In genomic region chr1:39561920-39562319, GRCm38 (mm10) we compare ENCODE assay signal across 20 mouse cellular contexts. TPM values are rescaled to one million over a fixed set of nuclear protein-coding genes. Genes with fewer than 3 reads are reported as not detected.
DNase-seq lines count a peak whose midpoint lies in the region; ATAC-seq and TF ChIP-seq lines count a peak whose summit lies in the region.
"Had no signal": no experiment of that assay in that cellular context is flagged by ENCODE, and none has a peak within 500 bp of the region (broad histone marks: within the 10 kb centered on the region; RNA-seq: fewer than 3 reads in every experiment).

No protein-coding gene starts in this region.

- DNase-seq in lung, embryonic 14.5 days, result peak; percentile 29
- DNase-seq in lung, postnatal 36 days, result no peak
- peak; percentile 18 for DNase-seq in R1 (ENCODE audit: low read depth, low spot score)
- DNase-seq in brain, embryonic 14.5 days (ENCODE audit: low read depth), result peak; percentile 22
- DNase-seq in frontal cortex, postnatal 10 days (ENCODE audit: low spot score in 2 of 2), result no peak
- DNase-seq: adrenal gland, postnatal 36 days; cerebellum, adult 11-12 months; kidney, adult 2 months; kidney, postnatal 36 days; layer of hippocampus, adult 9-11 months; left cerebral cortex, postnatal 4 days; lung, postnatal 14 days; thymus, adult 2 months; thymus, postnatal 4 days had no signal

- peak; percentile 58 for TF ChIP-seq CTCF in intestine, postnatal 0 days (IDR thresholded peaks at IDR 0.05; ENCODE audit: low read depth)
- TF ChIP-seq CTCF in lung, embryonic 14.5 days (IDR thresholded peaks at IDR 0.05; ENCODE audit: low read depth), result peak; percentile 25; the same call in 1 of the 2 replicates
- no peak for TF ChIP-seq CTCF in brain, embryonic 14.5 days (IDR thresholded peaks at IDR 0.05; ENCODE audit: borderline replicate concordance, extremely low read depth, insufficient read depth, insufficient read length)

- WGBS in intestine, postnatal 0 days, result 31% methylated on average over 1 of the region's 1 CpGs
- 41% methylated on average over 1 of the region's 1 CpGs for WGBS in intestine, embryonic 16.5 days
- WGBS in lung, embryonic 14.5 days, result 57% methylated on average over 1 of the region's 1 CpGs

- no peak overlapping the region for H3K27ac ChIP-seq in intestine, postnatal 0 days (ENCODE audit: low read depth, low read length)
- no peak overlapping the region for H3K27ac ChIP-seq in intestine, embryonic 16.5 days (ENCODE audit: low read length)
- no peak overlapping the region for H3K27ac ChIP-seq in lung, embryonic 14.5 days (ENCODE audit: low read depth)
- H3K27ac ChIP-seq: heart, embryonic 10.5 days; limb, embryonic 15.5 days; liver, embryonic 15.5 days; neural tube, embryonic 15.5 days had no signal

- no peak for TF ChIP-seq POLR2A in brain, embryonic 14.5 days (IDR thresholded peaks at IDR 0.05; ENCODE audit: borderline replicate concordance, extremely low read depth, insufficient read depth, insufficient read length, poor library complexity, severe bottlenecking)

- ATAC-seq in intestine, postnatal 0 days, result no peak
- ATAC-seq in intestine, embryonic 16.5 days, result no peak
- no peak for ATAC-seq in lung, embryonic 14.5 days (ENCODE audit: insufficient read depth)

- H3K9ac ChIP-seq in intestine, postnatal 0 days (ENCODE audit: low read depth, low read length), result no peak overlapping the region
- H3K9ac ChIP-seq in intestine, embryonic 16.5 days (ENCODE audit: low read depth, low read length), result no peak overlapping the region
- no peak overlapping the region for H3K9ac ChIP-seq in lung, embryonic 14.5 days
- H3K9ac ChIP-seq: limb, embryonic 15.5 days; liver, embryonic 15.5 days; neural tube, embryonic 15.5 days had no signal

- H3K4me1 ChIP-seq in intestine, postnatal 0 days (replicated peaks; ENCODE audit: control insufficient read depth, insufficient read depth, low read length), result no peaks in the 10 kb centered on the region
- H3K4me1 ChIP-seq in intestine, embryonic 16.5 days (ENCODE audit: control insufficient read depth, insufficient read depth, low read length), result 0 out of 2 replicates have a peak, but pooled peaks cover 2% of the 10 kb centered on the region
- H3K4me1 ChIP-seq in lung, embryonic 14.5 days (ENCODE audit: insufficient read depth), result no peaks in the 10 kb centered on the region
- H3K4me1 ChIP-seq: limb, embryonic 15.5 days; liver, embryonic 15.5 days had no signal

- no peak overlapping the region for H3K4me3 ChIP-seq in intestine, postnatal 0 days (ENCODE audit: low read depth, low read length)
- no peak overlapping the region for H3K4me3 ChIP-seq in intestine, embryonic 16.5 days (ENCODE audit: low read length)
- H3K4me3 ChIP-seq in lung, embryonic 14.5 days (ENCODE audit: low read depth, low read length), result no peak overlapping the region
- H3K4me3 ChIP-seq: heart, embryonic 10.5 days; limb, embryonic 15.5 days; liver, embryonic 15.5 days; neural tube, embryonic 15.5 days had no signal

- no peak overlapping the region for H3K4me2 ChIP-seq in intestine, postnatal 0 days (replicated peaks; ENCODE audit: low read depth)
- no peak overlapping the region for H3K4me2 ChIP-seq in intestine, embryonic 16.5 days (ENCODE audit: low read depth, low read length)
- no peak overlapping the region for H3K4me2 ChIP-seq in lung, embryonic 14.5 days
- H3K4me2 ChIP-seq: limb, embryonic 15.5 days; liver, embryonic 15.5 days; neural tube, embryonic 15.5 days had no signal

- H3K27me3 ChIP-seq in intestine, postnatal 0 days (replicated peaks; ENCODE audit: control insufficient read depth, insufficient read depth, low read length), result no peaks in the 10 kb centered on the region
- H3K27me3 ChIP-seq in intestine, embryonic 16.5 days (replicated peaks; ENCODE audit: control insufficient read depth, insufficient read depth, low read length), result no peaks in the 10 kb centered on the region
- no peaks in the 10 kb centered on the region for H3K27me3 ChIP-seq in lung, embryonic 14.5 days (ENCODE audit: insufficient read depth, low read length)
- H3K27me3 ChIP-seq: limb, embryonic 15.5 days; liver, embryonic 15.5 days; neural tube, embryonic 15.5 days had no signal

- H3K9me3 ChIP-seq in intestine, postnatal 0 days (ENCODE audit: control insufficient read depth), result no peaks in the 10 kb centered on the region
- no peaks in the 10 kb centered on the region for H3K9me3 ChIP-seq in intestine, embryonic 16.5 days (ENCODE audit: control insufficient read depth, low read length)
- no peaks in the 10 kb centered on the region for H3K9me3 ChIP-seq in lung, embryonic 14.5 days (ENCODE audit: low read depth, low read length)
- H3K9me3 ChIP-seq: heart, embryonic 10.5 days; limb, embryonic 15.5 days; liver, embryonic 15.5 days; neural tube, embryonic 15.5 days had no signal

- H3K36me3 ChIP-seq in intestine, postnatal 0 days (ENCODE audit: control insufficient read depth, insufficient read depth), result peaks cover 26% of the 10 kb centered on the region
- peaks cover 4% of the 10 kb centered on the region for H3K36me3 ChIP-seq in intestine, embryonic 16.5 days (ENCODE audit: control insufficient read depth, insufficient read depth, low read length)
- peaks cover 53% of the 10 kb centered on the region for H3K36me3 ChIP-seq in lung, embryonic 14.5 days (ENCODE audit: insufficient read depth)

RNA-seq across cellular contexts. Expression of gene Rnf149, which starts 15.3 kb away (rescaled TPM):
- polyA plus RNA-seq in intestine, postnatal 0 days (2015; fragmentation: Nextera tagmentation; extraction: Ambion mirVana), result 16.9 and 20.4 TPM in 2 replicates
- 13.5 and 26.3 TPM in 2 replicates for polyA plus RNA-seq in intestine, embryonic 16.5 days (2015; fragmentation: Nextera tagmentation; extraction: Ambion mirVana)
- 32.8 and 33.3 TPM in 2 replicates for polyA plus RNA-seq in lung, embryonic 14.5 days (2014; fragmentation: Nextera tagmentation; extraction: Ambion mirVana)
- polyA plus RNA-seq in brain, embryonic 14.5 days (2012; rRNA removed), result 21.9 and 24.4 TPM in 2 replicates

RNA-seq across cellular contexts. Expression of gene Cnot11, which starts 27.1 kb away (rescaled TPM):
- 13.5 and 14.7 TPM in 2 replicates for polyA plus RNA-seq in intestine, postnatal 0 days (2015; fragmentation: Nextera tagmentation; extraction: Ambion mirVana)
- 12.9 and 13.9 TPM in 2 replicates for polyA plus RNA-seq in intestine, embryonic 16.5 days (2015; fragmentation: Nextera tagmentation; extraction: Ambion mirVana)
- 26.8 and 29.0 TPM in 2 replicates for polyA plus RNA-seq in lung, embryonic 14.5 days (2014; fragmentation: Nextera tagmentation; extraction: Ambion mirVana)
- polyA plus RNA-seq in brain, embryonic 14.5 days (2012; rRNA removed), result 23.5 and 27.7 TPM in 2 replicates

Comparison
In these comparisons a context has a peak if more than half of its experiments do, and no peak if none do; other contexts are left out.
1. DNase-seq: peak in lung, embryonic 14.5 days (single experiment), R1 (single experiment) and brain, embryonic 14.5 days (single experiment); none in lung, postnatal 36 days (single experiment) and frontal cortex, postnatal 10 days (0 of 2).